Mouse (Mus musculus) kidney, adult 9 months (tissue): Measurements from ENCODE around the gene Arl15.

Experiments
- DNase-seq: peaks from one replicate; pipeline ENCODE4 v3.0.0; 2022

The Arl15 gene

DNA sequence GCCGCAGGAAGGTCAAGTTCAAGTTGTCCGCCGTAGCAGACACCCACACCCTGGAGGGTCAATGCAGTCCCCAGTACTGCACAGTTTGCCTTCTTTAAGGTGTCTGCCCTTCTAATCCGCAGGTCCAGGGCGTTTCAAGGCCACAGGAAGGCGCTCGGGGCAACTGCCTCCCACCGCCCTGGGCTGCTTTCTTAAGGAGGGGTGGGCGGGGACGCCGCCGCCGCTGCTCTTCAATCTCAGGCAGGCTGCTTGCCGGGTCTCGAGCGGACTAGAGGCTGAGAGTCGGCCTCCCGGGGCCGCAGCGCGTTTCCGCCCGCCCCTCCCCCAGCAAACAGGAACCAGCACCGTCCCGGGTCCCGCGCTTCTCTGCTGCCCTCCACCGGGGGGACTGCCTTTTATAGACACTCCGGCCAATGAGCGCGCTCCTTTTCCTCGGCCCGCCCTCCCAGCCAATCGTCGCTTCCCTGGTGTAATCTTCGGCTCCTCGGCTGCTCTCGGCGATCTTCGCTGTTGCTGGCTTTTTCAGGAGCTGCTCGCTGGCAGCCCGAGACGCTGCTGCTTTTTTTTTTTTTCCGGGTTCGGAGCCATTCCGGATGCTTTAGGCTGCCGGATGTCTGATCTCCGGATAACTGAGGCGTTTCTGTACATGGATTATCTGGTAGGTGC is at the start of gene Arl15:
Gene Arl15, plus strand, starts transcription at position 467 of the 666 bp plus-strand sequence.
- DNase-seq = peak; percentile 97

DNA sequence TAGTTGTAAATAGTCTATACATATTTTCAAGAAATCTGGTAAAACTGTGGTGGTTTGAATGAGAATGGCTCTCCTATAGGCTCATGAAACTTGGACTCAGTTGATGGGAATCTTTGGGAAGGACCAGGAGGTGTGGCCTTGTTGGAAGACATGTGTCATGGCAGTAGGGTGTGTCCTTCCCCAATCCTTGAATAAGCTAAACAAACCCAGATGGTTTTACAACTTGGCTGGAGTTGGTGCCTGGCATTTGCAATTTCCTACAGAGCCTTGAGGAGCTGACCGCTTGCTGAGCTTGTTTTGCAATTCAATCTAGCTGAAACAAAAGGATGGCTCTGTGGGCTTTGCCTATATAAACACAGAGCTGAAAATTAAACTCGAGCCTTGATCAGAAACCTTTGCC is 49.0 kb upstream of the Arl15 start:
- no peak for DNase-seq

DNA sequence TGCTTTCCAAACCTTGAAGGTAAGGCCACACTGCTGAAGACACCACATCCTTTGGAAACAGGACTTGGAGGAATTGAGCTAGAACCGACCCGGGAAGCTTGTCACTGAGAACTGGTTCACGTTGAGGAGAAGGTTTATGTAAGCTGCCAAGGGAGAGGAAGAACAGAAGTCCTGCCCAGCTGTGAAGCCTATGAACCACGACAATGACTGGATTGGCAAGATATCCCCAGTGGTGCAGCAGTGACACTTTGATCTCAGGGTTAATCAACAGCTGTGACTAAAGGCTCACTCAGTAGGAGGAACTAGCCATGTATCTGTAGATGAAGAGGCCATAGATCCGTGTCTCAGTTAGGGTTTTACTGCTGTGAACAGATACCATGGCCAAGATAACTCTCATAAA is 43.5 kb upstream of the Arl15 start:
- peak; percentile 75 for DNase-seq

DNA sequence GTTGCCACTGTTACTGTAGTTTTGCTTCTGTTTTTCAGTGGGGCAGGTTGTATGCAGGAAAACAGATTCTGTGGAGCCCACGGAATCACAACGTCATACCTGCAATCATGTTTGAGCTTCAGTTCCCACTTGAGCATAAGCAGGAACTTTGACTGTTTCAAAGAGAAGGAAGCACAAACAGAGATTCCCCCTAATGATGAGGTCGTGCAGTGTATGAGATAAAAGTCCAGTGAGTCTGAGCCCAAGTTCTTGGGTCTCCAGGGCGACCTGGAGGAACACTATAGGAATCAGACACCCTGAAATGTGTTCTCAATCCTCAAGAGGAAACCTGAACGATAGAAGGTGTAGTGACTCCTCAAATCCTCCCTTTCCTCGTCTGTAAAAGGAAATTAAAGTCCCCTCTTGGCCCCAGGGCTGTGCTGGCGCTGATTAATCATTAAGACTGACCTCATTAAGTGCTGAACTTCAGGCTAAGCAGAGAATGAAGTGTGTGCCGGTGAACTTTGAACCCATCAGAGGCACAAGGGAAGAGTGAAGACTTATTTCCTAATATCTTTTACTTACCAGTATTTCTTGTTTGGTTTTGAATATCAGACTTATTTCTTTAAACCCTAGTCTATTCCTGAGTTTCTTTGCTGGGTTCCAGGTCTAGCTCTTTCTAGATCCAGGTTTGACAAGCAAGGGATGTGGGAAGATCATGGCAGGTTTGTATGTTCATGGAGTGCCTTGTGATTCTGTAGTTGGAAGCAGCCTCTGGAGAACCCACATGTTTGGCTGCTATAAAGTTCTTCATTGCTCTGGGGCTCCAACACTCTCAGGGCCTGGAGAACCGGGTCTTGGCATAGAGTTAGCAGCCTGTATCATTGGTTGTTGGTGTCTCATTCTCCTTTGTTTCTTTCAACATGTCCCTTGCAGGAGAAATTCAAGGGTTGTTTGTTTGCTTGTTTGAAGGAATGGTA is 39.3 kb upstream of the Arl15 start:
- peak; percentile 89 for DNase-seq

DNA sequence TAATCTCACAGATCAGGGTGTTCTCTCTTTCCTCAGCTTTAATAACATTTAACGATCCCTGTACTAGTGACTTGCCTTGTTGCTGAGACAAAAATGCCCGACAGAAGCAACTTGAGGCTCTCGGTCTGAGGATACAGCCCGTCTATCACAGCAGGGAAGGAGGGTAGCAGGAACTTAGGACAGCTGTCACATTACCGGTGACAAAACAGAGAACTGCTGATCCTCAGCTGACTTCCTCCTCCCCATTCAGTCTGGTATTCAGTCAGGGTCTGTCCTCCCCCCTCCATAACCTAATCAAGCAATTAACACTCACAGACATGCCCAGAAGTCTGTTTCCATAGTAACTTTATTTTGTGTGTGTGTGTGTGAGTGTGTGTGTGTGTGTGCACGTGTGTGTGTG is 38.5 kb upstream of the Arl15 start:
- DNase-seq = no peak

DNA sequence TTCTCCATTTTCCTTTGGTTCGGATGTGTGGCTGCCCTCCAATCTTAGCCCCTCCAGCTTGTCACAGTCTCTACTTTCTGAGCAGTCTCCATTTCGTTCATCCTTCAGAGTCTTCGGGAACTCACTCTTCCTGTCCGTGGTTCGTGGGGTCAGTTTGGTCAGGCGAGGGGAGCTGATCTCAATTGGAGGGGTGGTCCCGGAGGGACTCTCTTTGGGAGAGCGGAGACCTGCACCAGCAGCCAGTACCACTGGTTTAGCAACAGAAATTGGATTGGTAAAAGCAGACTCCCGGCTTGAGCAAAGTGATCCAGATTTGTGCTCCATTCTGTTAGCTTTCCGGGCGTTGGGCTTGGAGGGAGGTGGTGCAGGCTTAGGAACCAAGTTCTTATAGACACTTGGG is 32.6 kb upstream of the Arl15 start:
- DNase-seq = no peak

DNA sequence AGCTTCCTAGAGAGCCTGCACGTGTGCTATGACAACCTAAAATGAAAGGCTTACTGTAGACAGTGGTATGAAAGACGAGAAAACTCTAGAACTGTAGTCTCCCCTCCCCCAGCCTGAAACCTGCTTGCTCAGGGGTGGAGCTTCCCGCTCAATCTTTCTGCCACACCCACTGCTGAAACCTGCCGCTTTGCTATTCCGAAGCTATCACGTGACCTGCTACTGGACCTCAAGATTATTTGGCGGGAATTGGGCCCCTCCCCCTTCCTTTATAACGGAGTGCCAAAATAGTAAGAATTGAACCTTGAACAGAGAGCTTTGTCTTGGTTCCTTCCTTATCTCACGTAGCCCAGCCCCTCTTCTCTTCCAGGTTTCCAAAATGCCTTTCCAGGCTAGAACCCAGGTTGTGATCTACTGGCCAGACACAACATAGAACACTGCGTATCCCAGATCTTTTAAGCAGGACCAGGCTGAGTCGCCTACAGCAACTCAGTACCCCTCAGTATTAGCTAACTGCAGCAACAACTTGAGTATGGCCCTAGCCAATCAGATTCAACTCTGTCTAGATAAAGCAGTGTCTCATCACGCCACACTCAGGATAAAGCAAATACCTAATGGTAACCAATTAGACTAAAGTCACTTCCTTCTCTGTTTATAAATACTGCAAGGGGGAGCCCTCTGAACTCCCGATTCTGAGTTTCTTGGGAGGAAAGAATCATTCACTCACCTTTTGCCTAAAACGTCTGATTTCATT is 31.4 kb upstream of the Arl15 start:
- no peak for DNase-seq

DNA sequence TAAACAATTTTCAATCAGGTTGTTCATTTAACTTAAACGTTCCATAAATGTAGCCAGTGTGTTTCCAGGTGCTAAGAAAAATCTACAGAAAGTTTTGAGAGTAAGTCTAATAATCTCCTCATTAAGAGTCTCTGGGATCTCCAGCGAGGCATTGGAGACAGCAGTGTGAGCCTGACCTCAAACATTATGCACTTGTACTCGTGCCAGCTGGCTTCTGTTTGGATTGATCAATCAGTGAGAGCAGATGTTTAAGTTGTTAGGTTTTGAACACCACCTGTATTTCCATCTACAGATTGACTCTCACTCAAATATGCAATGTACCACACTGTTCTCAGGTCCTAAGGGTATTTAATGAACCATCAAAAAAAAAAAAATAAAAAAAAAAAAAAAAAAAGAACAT is 28.9 kb upstream of the Arl15 start:
- no peak for DNase-seq

DNA sequence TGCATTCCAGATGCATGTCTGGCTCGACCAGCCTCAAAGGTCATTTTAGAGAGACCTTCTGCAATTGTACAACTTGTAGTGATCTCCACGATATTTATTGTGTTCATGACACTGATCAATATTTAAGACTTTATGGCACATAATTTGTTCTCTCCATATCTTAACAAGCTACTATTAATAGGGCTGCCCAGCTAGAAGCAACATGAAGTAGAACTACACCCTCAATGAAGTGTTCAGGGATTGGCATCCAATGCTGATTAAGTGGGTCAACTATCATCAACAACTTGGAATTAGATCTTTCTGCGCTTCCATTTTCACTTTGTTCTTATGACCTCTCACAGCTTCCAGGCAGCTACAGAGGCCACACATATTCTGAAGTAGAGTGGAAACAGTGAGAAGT is 24.5 kb upstream of the Arl15 start:
- DNase-seq = no peak

DNA sequence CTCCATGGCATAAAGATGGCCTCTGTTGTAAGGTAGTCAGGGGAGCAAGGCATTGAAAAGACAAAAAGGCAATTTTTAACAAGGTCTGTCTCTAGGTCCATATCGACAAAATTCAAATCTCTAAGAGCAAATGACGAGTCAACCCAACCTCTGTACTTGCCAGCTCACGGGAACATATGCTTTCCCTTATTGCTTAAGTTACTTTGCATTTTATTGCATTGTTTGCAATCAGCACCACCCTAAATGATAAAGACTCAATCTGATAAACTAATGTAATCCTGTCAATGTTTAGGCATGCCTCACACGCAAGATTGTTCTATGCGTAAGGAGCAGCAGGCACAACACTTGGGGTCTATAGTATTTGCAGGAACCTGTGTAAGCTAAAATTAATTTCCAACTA is 24.0 kb upstream of the Arl15 start:
- DNase-seq = no peak

DNA sequence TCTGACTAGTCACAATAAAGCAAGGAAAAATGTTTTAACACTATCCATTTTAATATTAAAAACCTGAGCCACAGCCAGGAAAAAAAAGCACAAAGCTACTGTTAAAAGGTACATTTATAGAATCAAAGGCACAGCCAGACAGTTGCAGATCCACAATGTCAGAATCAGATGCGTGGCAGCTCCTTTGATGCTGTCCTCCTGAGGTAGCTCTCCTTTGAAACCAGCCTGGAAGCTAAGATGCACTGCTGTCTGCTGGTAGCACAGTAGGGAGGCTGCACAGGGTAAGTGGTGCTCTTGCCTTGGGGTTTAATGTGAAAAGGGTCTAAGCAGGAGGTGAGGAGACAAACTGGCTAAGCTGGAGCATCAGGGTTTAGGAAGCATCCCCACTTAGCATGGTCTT is 23.0 kb upstream of the Arl15 start:
- no peak for DNase-seq

DNA sequence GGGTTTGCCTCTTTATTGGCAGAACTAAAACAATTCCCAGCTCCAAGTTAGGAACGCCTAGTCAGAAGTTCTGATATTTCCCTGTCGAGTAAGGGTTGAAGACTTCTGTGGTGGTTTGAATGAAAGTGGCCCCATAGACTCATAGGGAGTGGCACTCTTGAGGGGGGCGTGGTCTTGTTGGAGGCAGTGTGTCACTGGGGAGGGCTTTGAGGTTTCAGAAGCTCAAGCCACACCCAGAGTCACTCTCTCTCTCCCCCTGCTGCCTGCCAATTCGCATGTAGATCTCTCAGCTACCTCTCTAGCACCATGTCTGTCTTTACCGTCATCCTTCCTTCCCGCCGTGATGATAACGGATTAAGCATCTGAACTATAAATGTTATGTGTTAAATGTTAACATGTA is 19.5 kb upstream of the Arl15 start:
- DNase-seq = no peak

DNA sequence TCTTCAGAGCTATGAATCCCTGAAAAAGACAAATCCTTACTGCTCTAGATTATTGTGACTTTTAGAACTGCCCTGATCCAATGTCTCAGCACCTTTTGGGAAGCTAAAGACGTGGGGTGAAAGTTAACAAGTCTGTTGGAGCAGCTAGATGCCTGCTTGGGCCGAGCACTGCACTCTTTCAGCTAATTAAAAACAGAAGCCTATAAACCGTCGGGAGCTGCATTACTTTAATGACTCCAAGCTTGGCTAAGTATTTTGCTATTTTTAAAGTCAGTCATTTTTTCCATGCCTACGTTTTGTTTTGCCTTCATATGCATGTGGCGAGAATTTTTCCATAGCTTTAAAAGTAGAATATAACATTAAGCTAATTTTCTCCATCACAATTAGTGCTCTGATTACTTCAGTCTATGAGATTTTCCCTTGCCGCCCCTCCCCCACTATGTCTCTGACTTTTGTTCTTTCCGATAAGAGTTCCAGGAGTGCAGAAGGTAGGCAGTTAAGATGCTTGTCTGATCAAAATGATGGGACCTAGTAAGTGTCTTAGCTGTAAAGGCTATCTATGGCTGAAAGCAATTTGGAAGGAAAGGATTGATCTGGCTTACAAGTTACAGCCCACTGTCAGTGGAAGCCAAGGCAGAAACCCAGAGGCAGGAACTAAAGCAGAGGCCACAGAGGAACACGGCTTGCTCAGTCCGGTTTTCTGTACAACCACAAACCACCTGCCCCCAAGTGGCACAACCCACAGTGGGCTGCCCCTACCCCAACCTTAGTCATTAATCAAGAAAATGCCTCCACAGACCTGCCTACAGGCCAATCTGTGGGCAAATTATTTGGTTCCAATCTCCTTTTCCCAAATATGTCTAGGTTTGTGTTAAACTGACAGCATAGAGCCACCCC is 18.8 kb upstream of the Arl15 start:
- no peak for DNase-seq

DNA sequence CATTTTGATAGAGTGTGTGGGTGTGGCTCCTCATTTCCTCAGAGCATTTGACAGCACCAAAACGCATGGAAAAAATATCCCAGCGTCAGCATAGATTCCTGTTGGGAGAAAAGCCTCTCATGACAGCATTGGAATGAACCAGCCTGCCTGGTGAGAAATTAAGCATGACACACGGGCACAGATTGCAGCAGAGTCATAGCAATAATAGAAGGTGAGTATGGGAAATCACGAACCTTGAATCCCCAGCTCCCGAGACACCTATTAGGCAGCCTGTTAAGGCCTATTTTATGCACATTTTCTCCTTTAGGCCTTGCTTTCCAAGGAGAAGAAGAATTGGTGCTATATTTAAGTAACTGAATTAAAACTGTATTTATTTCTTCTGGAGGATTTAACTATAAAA is 8.5 kb upstream of the Arl15 start:
- DNase-seq = no peak

DNA sequence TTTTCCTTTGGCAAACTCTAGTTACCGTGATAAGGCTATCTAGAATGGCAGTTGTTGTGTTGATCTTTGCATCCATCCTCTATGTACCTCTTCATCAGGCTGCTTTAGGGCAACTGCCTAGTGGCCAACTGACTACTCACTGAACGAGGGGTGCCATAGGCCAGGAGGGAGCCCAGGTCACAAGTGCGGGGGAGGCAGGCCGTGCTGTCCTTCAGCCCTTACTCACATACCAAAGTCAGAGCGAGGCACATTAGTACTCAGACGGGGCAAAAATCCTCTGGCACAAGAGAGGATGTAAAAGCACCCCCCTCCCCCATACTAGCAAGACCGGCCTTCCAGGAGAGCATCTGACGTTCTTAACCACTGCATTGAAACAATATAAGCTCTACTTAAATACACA is 7.2 kb upstream of the Arl15 start:
- no peak for DNase-seq

DNA sequence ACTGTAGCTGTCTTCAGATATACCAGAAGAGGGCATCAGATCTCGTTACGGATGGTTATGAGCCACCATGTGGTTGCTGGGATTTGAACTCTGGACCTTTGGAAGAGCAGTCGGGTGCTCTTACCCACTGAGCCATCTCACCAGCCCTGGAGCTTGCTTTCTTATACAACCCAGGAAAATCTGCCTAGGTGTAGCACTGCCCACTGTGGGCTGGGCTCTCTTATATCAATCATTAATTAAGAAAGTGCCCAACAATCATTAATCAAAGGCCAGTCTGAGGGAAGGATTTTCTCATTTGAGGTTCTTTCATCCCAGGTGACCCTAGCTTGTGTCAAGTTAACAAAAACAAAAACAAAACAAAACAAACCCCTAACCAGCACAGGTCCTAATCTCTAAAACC is 4.3 kb upstream of the Arl15 start:
- peak; percentile 80 for DNase-seq

DNA sequence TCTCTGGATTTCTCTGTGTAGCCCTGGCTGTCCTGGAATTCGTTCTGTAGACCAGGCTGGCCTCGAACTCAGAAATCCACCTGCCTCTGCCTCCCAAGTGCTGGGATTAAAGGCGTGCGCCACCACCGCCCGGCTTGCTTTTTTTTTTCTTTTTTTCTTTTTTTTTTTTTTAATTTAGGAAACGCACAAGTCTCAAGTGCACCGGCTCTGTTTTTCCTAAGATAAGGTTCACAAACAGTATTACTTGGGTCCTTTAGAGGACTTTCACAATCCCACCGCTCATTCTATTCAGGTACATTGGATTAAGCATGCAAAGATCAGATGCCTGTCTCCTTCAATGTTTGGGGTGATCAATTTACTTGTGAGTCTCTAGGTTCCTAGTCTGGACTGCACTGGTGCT is 668 bp upstream of the Arl15 start:
- no peak for DNase-seq

DNA sequence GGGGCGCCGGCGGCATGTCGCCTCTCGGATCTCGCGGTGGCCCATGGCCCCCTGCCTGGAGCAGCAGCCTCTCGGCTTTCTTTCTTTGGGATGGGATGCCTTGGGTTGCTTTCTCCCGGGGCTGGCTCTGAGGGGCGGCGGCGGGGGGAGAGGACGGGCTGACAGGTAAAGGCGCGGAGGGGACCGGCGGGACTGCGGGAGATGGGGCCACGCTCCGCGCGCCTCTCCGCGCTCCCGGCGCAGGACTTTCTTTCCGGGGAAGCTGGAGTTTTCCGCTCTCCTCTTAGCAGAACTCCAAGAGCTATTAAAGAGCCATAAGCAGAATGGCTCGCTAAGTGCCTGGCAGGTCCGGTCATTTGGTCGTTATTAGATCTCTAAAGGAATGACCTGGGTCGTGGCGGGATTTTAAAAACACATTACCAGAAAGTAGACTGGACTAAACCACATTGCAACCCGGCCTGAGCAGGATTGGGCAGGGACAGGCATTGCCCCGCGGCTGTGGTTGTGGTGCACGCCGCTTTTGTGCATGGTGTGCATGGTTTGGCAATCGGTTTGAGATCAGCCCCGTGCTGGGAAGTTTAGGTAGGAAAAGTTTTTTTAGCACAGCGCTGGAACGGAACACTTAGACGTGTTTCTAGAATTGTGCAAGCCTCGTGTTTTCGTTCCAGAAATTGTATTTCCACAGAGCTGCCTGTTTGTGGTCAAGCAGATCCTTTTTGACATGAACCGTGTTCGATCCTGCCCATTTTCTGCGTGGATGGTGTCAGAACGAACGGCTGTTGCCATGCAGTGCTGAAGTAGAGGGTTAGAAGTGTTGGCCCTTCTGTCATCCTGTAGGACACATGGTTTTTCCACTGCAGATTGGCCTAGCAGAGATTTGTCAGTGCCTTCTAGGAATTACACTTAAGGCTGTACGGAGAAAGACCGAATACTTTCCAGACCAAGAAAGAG is 675 bp downstream of the Arl15 start:
- DNase-seq = peak; percentile 84

DNA sequence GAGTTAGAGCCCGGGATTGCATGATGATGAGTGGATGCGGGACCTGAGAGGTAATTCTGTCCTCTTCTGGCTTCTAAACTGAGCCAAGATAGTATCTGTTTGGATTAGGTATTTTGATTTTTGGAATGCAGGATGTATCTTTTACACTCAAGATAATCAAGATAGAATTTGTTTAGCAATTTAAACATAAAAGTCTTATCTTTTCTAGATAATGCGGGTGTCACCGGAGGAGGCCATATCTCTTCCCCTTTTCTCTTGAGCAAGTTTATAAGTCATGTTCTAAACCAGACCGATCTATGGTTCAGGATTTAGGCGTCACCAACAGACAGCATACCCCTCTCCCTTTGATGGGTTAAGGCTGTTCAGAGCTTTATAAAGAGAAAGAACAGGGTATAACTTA is 3.1 kb downstream of the Arl15 start:
- DNase-seq = no peak

DNA sequence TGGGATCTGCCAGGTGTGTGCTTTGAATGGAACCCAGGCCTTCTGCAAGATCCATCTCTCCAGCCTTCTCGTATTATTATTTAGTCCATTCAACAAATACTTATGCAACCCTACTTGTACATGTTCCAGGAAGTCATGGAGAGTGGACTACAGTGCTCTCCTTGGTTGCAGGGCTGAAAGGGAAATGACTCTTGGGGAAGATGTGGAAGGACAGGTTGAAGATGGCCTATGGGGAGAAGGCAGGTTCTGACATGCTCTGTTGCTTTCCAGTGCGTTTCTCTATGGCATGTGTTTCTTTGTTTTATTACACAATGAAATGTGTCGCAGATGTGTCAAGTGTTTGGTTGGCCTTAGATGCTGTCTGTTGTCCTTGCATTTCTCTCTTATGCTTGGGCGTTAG is 5.1 kb downstream of the Arl15 start:
- no peak for DNase-seq

DNA sequence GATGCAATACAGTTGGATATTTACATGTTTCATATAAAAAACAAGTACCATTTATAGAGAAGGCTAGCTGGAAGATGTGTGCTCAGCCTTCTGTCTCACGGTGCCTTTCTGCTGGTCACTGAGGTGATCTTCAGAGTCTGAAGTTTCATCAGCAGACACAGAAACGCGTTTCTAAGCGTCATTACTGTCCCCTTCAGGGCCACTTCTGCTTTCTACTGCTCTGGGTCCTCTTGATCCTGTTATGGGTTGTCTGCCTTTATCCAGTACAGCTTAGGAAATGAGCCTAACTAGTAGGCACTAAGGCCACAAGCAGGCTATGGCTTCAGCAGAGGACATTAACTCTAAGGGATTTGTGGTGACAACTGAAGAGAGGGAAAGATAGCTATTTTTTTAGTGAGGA is 5.9 kb downstream of the Arl15 start:
- DNase-seq = no peak
